Mouse (Mus musculus) Muller cell, postnatal 12 days (primary cell): ENCODE measurements around the gene Fgfr2.
A peak's percentile ranks its signal among the peaks of the same experiment; 100 is the strongest.

ENCODE experiments used
- DNase-seq: peaks from one replicate; pipeline ENCODE4 v3.0.0-alpha.2; 2015; ENCODE audit errors: inconsistent ontology term

The Fgfr2 gene

DNA sequence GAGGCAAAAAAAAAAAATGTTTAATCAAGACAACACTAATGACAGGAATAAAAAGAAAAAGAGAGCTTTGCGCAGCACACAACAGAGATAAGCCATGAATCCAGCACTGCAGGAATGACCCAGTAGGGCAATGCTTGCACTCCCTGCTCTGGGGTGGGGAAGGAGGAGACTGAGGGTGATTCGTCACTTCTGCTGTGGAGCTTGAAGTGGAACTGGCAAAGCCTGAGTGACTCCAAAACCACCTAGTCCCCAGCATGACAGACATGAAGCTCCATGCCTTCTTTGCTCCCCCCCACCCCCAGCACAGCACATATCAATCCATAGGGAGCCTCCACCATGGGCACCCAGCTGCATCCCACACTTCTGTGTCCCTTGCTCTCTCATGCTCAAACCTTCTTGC is 753.4 kb downstream of the Fgfr2 start:
- DNase-seq: no peak

DNA sequence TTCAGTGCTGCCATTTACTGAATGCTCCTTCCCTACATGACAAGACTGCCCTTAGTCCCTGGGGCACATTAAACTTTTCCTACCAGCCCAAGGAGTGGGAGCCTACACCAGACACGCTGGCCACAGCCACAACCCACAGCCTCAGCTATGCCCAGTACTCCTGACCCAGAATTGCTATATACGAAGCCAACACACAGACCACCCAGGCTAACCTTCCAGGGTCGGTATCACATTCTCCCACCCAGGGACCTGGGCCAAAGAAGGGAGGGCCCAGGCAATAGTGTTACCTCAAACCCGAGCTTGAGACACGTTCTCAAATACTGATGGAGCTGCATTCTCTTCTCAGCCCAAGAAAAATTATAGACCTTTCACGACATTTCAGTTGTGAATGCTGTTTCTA is 754.3 kb downstream of the Fgfr2 start:
- DNase-seq: no peak

DNA sequence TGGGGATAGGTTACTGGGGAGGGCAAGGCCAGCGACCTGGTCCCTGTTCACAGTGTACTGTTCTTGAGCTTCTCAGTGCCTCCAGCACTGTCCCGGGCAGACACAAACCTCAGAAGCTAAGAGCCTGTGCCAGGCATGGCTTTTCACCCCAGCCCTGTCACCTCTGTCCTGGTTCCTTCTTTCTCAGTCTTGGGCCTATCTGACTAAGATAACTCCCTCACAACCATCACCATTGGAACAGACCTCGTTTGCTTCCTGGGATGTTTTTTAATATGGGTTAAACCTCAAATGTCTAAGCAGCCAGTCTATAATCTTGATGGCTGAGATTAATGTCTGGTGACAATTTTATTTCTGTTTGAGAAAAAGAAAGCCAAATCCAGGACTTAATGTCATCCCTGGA is 755.8 kb downstream of the Fgfr2 start:
- DNase-seq: no peak

DNA sequence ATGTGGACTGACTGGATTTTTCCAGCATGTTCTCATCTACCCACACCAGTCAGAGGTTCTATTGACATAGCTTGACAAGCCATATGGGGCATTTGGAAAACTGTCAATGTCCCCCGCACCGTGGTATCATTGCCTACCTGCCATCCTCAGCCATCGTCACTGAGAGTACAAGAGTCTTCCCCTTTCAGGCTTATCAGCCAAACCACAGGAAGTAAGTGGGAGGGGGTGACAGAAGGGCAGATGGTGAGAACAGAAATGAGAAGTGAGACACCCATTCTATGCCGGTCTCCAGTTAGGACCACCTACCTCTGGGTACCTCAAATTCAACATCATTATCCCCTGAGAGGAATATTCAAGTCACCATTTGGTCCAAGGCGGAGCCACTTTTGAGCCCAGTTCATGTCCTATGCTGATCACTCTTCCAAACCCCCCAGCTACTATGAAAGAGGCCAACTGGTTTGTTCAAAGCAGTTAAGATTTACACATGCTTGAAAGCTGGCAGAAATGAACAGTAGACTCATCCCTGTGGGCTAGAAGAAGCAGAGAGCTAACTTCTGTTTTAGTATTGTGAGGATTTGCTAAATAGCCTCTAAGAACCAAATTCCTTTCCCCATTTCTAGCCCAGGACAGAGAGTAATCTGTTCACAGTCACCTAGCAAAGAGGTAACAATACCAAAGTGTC is 757.3 kb downstream of the Fgfr2 start:
- no peak for DNase-seq

DNA sequence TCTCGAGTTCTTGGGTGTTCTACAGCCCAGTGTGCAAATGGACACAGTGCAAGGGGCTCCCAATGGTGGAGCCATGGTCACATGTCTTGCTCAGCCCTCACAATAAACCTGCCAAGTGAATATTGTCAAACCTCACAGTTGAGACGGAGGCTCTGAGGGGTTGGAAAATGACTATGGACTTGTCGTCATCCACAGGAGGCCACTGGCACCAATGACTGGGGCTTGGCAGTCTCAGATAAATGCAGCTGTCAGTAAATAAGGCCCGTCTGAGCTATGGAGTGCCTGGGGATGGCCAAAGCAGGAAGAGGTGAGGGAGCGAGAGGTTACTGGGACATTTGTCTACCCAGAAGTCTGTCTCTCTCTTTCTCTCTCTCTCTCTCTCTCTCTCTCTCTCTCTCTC is 758.0 kb downstream of the Fgfr2 start:
- DNase-seq: no peak

DNA sequence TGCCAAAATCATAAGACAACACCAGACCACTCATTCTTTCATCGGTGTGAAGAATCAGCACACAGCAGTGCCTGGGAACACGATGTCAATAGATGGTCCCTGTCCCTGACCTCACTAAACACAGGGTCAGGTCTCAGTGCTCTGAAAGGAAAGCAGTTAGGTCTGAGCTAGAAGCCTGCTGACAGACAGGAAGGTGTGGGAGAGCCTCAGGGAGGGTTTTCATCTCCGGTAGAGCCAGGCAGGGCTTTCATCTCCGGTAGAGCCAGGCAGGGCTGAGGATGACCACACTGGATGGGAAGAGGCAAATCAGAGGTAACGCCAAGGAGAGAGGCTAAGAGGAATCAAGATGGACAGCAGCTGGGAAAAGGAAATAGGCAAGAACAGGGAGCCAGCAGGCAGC is 758.6 kb downstream of the Fgfr2 start:
- no peak for DNase-seq

DNA sequence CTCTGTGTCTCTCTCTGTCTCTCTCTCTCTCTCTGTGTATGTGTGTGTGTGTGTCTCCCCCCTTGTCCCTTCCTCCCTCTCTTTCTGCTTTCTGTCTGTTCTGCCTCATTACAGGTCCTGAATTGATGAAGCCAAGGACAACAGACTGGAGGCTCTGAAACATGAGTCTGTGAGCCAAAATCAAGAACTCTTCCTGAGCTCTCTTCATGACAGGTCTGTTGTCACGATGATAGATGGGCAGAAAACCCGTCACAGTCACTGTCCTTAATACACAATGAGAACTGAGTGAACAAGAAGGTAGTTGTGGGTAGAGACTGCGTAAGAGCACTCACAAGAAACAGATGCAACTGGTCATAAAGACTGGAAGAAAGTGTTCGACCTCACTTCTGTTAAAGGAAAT is 762.8 kb downstream of the Fgfr2 start:
- no peak for DNase-seq

DNA sequence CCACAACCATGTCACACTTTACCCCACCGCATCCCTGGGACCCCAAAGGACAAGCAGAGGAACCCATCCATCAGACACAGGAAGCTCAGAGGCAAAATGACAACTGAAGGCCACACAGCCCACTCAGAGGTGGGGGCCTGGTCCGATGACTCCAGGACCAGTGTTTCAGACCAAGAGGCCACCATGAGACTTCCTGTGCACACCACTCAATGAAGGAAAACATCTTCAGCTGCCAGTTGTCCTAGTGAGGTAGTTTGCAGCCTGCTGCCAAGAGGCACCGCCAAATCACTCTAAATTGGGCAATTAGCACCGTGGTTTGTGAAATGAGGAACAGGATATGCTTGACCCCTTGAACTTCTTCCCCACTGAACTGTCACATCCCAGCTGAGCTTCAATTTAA is 764.4 kb downstream of the Fgfr2 start:
- DNase-seq: peak; percentile 71

DNA sequence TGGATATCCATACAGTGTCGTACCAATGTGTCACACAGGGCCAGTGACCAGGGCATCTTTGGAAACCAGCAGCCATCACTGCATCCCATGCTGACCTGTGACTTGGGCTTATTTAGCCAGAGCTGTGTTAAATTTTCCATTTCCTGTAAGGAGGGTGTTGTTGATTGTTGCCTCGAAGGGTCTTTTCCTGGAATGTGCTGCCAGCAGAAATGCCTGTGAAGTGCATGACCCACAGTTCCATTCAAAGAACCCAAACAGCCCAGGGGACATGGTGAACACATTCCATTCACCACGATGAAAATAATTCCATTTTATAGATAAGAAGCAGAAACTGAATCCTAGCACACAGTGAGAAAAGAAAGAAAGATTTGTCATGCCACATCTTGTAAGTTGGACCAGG is 764.9 kb downstream of the Fgfr2 start:
- no peak for DNase-seq

DNA sequence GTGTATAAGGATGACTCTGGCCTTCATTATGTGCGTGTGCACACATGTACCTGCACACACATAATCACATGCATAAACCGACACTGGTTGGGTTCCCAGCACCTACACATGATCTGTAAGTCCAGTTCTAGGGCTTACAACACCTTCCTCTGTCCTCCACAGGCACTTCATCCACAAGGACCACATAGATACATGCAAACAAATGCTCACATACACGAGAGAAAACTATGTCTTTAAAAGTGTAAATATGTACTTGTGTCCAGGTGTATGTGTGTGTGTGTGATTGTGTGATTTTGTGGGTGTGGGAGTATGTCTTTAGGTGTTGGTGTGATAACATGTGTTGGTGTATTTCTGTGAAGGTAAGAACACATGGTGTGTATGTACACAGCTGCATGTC is 765.3 kb downstream of the Fgfr2 start:
- DNase-seq: no peak

DNA sequence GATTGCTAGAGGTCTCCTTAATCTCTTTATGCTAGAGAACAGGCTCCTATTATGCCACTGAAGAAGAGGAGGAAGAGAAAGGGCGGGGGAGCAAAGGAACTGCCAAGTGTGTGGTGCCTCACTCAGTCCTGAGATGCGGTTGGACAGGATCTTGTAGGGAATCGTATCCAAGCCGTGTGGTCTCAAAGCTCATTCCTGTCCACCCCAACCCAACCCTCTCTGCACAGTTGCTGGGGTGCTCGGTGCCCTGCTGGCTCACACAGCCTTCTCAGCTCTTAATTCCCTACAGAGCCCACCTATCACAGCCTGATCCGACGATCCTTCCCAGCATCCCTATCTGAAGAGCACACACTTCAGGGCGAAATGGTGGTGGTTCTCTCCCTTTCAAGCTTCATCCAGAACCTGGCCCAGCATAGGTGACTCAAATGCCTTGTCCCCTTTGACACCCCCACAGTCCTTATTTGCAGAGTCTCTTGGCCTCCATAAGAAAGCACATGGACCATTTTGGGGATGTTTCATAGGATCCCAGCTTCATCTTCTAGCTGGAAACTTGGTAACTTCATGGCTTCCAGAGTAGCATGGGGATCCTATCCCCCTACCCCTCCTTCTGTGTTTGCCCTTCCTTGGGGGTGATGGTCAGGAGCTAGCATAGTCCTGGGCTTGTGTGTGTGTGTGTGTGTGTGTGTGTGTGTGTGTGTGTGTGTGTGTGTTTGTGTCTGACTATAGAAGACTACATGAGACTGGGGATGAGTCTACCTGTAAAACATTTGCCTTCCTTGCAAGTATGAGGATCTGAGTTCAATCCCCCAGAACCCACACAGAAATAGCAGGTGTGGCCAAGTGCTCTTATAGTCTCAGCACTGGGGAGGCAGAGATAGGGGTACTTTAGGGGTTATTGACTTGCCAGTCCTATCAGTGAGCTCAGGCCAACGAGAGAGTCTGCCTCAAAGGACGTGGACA is 766.0 kb downstream of the Fgfr2 start:
- DNase-seq: no peak

DNA sequence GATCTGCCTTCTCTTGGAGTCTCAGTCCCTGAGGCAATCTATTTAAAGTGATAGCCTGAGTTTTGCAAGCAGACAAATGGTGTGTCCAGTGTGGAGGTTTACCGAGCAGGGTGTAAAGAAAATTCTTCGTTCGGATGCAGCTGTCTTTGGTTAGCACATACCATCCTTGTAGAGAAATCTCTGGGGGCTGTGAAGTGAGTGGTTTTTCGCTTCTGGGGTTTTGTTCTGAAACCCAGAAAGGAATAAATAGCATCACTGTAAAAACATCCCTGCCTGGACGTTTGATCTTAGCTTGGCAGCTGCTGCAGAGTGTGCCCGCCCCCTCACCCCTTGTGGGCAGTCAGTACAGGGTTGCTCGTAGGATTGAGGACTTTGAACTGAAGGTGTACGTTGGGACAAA is 767.0 kb downstream of the Fgfr2 start:
- DNase-seq: no peak

DNA sequence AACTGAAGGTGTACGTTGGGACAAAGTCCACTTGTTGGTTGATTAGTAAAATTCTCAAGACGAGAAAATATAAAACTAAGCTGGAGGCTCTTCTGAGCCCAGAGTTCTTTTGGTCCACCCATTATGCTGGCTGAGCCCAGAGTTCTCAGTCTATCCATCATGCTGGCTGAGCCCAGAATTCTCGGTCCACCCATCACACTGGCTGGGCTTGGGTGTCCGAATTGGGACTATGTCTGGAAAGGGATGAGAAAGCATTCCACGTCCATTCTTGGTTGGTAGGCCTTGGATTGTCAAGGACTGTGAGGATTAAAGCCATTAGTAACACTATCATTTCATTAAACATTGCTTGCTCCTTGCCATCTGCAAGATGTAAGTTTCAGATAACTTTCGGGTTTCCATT is 767.4 kb downstream of the Fgfr2 start:
- DNase-seq: no peak

DNA sequence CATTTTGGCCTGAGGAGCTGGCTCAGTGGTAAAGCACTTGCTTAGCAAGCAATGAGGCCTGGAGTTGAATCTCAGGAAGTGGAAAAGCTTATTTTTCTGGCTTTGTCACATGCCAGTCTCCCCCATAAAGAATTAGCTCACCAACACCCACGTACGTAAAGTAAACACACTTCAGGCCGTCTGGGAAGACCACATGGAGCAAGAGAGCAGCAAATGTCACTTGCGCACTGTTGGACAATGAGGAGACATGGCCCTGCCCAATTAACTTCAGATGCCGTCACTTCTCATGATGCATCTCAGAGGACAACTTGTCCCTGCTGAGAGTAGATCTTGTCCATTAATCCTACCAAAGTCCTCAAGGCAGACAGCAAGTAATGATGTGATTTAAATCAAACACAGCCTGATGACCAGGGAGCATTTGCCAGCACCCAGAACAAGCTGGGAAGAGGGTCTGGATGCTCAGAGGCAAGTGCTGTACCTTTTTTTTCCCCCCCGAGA is 774.0 kb downstream of the Fgfr2 start:
- no peak for DNase-seq

DNA sequence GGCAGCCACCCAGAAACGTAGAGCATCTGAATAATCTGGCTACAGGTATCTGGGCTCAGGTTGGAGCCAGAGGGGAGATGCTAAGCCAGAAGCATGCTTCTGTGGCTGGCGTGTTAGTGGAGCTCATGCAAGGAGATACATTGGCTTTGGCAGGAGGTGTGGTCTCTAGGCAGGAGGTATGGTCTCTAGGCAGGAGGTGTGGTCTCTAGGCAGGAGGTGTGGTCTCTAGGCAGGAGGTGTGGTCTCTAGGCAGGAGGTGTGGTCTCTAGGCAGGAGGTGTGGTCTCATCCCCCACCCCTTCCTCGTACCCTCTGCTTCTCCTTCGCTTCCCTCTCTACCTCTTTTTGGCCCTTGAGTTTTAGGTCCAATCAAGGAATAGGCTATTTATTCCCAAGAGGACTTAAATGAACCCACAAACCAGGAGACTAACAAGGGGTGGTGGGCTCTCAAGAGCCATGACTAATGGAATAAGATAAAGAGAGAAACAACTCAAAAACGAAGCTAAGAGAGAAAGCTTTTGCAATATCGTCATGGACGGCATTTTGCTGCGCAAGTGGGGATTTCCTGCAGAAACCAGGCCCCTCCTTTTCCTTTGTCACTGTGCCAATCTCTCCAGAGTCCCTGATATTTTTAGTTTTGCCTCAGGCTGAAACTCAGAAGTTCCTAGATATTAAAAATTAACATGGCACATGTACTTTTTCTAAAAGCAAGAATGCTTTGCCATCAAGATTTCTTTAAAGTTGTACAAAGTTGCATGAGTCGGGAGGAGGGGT is 775.7 kb downstream of the Fgfr2 start:
- no peak for DNase-seq

DNA sequence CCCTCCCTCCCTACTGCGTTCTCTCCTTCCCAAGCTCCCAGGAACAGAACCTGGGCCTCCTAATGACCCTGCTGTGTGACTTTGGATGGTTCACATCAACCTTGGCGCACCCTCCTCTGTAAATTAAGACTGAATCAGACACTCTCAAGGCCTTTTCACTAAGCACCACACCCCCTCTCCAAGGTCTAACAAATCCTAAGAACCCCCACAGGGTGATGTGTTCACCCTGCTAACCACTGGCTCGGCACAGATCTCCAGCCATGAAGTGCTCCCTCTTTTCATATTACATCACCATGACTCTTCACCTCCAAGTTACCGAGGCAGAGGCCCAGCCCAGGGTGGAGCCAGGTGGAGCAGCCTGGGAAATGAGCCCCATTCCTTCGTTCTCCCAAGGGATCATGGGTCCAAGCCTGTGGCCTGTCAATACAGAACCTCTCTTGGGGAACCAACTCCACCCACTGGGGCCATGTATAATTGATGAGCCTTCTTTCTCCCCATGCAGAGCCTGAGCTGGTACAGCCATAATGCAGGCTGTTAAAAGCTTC is 777.6 kb downstream of the Fgfr2 start:
- no peak for DNase-seq

DNA sequence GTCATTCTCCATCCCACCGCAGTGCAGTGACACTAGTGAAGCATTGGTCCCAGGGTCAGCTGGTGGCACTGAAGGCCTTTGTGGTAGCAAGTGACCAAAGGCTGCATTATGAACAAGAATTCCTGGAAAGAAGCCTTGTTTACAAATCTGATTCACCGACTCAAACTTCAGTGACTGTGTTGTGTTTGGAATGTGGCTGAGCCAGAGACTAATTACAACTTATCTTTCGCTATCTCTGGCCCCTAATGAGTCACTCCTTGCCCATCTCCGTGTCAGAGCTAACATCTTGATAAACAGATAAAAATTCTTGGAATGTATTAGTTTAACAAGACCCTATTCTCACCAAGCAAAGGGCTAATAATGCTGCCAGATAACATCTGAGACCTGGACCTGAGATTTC is 778.5 kb downstream of the Fgfr2 start:
- DNase-seq: peak; percentile 92

DNA sequence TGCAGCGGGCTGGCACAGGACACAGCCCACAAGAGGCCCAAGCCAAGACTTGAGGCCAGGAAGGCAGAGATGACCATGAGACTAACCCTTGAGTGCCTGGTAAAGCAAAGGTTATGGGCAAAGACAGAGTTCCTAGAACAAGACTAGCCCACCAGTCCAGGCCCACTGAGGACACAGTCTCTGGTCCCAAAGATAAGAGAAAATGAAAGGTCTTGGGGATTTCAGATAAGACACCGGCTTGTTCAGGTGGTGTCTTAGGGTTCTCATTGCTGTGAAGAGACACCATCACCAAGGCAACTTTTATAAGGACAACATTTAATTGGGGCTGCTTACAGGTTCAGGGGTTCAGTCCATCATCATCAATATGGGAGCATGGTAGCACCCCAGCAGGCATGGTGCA is 779.2 kb downstream of the Fgfr2 start:
- no peak for DNase-seq

DNA sequence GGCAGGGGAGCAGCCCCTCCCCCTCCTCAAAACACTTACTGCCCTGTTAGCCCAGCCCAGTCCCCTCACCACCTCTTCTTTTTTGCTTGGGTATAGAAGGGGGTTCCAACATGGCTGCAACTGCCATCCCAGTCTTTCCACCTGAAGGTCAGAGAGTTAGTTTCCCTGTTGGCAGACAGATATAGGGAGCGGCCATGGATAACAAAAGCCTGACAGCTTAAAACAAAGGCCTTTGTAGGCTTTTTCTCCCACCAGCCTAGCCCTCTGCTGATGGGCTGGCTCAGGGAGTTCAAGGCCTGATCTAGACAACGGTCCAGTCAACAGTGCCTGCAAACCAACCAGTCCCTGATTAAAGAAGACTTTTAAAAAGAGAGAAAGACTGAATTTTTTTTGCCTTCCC is 780.0 kb downstream of the Fgfr2 start:
- no peak for DNase-seq

DNA sequence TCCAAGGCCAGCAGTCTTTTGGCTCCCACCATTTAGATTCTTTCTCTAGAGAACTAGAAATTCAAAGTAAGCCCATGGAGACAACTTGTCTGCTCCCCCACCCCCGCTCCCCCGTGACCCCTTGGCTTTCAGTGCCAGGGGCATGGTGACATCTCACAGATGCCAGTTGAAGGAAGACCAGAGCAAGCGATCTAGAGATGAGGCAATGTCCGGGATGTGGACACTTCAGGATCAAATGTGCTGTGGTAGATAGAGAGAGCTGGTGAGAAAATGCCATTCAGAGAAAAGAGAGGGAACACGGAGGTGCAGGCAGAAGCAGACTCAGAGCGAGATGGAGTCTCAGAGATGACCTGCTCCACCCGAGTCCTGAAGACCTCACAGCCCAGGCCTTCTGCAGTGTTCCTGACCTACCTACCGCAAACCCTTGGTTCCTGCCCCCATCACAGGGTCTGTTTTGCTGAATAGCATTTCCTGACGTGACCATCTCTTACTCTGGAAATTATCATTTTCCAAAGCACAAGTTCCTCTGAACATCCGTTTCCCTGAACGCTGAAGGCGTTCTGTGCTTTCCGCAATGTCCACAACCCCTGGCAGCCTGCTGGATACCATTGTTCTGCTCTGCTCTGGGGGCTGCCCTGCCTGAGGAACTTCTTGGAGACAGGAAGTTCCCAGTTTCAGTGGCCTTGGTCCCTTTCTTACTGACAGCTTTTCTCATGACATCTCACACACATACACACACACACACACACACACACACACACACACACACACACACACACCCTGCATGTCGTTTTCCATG is 783.9 kb downstream of the Fgfr2 start:
- no peak for DNase-seq

DNA sequence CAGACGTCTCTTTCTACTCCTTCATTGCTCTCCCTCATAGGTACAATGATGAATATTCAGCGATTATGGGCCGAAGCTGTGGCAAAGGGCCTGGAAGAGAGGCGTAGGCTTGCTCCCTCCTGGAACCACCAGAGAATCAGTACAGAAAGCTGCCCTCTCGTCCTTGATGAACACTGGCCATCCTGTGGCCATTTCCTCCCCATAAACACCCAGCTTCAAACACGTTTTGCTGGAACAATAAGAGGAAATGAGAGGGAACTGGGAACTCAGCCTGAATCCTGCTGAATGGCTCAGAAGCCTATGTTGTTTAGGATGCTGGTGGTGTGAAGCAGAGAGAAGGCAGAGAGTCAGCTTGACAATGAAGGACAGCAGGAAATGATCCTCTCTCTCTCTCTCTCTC is 784.8 kb downstream of the Fgfr2 start:
- no peak for DNase-seq
